Mouse (Mus musculus): ENCODE results near the gene Eif2b4.

DNA sequence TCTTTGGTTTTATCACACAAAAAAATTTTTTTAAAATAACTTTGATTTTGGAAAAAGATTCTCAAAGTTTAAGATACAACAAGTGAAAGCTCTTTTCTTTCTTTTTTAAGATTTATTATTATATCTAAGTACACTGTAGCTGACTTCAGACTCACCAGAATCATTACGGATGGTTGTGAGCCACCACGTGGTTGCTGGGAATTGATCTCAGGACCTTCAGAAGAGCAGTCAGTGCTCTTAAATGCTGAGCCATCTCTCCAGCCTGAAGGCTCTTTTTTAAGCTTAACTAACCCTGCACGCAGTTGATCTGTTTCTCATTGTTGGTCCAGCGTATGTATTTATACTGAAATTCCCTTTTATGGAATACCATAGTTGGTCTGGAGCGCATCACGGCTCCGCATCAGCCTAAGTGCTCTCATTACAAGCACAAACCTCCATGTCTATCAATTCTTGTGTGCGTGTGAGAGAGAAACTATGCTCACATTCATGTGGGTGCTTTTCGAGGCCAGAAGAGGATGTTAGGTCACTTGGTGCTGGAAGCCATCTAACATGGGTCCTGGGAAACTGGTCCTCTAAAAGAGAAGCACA, 12.0 kb downstream of the Eif2b4 start:
- TF ChIP-seq POLR2A (IDR thresholded peaks at IDR 0.05; ENCODE audit: borderline replicate concordance, control insufficient read depth, low read depth, low read length) (no peak), CTCF (IDR thresholded peaks at IDR 0.05; ENCODE audit: control insufficient read depth, insufficient read depth, low read length) (no peak)
